Mouse (Mus musculus) midbrain, embryonic 13.5 days (tissue): ENCODE measurements at regions not wholly inside any gene's neighbourhood (a gene's known extent, or its start where the extent isn't known, plus 50 kb on each side); places are given as distances from the start of the nearest gene placed in this dataset.

ENCODE experiments used
- ATAC-seq: fragments of 200-750 bp; cut with Nextera tagmentation; 2 replicates; pipeline ENCODE4 v1.8.0; 2017; ENCODE audit warnings: mild to moderate bottlenecking, moderate TSS enrichment, moderate library complexity
- H3K27ac ChIP-seq: fragments of 300-500 bp; sonication (generic); 2 replicates; pipeline ENCODE4 v1.5.1; 2015; ENCODE audit warnings: inconsistent platforms, mild to moderate bottlenecking, moderate library complexity
- H3K27me3 ChIP-seq: fragments of 300-500 bp; sonication (generic); 2 replicates; pipeline ENCODE4 v1.6.1; 2015; ENCODE audit warnings: mild to moderate bottlenecking, inconsistent platforms
- H3K36me3 ChIP-seq: fragments of 300-500 bp; sonication (generic); 2 replicates; pipeline ENCODE4 v1.6.1; 2015; ENCODE audit warnings: mild to moderate bottlenecking, inconsistent platforms
- H3K4me1 ChIP-seq: fragments of 300-500 bp; sonication (generic); replicated peaks from 2 replicates; pipeline ENCODE4 v1.6.1; 2015; ENCODE audit warnings: inconsistent platforms
- H3K4me2 ChIP-seq: fragments of 300-500 bp; sonication (generic); replicated peaks from 2 replicates; pipeline ENCODE4 v1.6.1; 2015; ENCODE audit warnings: moderate library complexity, mild to moderate bottlenecking, inconsistent platforms
- H3K4me3 ChIP-seq: fragments of 300-500 bp; sonication (generic); replicated peaks from 2 replicates; pipeline ENCODE4 v1.5.1; 2015; ENCODE audit warnings: mild to moderate bottlenecking, inconsistent platforms
- H3K9ac ChIP-seq: fragments of 300-500 bp; sonication (generic); replicated peaks from 2 replicates; pipeline ENCODE4 v1.6.1; 2015; ENCODE audit warnings: mild to moderate bottlenecking, inconsistent platforms
- H3K9me3 ChIP-seq: fragments of 300-500 bp; sonication (generic); 2 replicates; pipeline ENCODE4 v1.6.1; 2016; ENCODE audit warnings: mild to moderate bottlenecking, inconsistent platforms
- WGBS: fragments of 180-500 bp; shearing (Covaris S2); methylation state at CpG from one replicate; pipeline ENCODE4 v1.1.7; 2015; 5-methylcytosine and 5-hydroxymethylcytosine counted together

DNA sequence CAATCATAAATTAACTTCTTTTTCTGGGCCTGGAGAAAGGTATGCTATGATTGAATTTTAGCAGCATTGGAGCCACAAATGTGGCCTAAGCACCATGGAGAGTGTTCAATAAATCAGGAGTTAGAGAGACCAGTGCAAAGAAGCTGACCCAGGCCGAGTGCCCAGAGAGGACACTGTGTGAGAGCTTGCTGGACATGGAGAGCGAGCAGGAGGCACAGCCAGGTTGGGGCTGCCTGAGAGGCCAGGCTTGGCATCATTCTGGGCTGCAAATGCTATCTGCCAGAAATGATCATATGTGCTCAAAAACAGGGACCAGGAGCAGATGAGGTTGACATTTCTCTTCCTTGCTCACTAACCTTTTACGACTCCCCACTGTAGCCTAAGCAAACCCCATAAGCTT, 224.5 kb upstream of the 4931429L15Rik start:
- Histone ChIP-seq H3K4me2 (no peak overlapping the region), H3K27me3 (0 out of 2 replicates have a peak, but pooled peaks cover 5% of the 10 kb centered on the region), H3K27ac (no peak overlapping the region), H3K4me3 (no peak overlapping the region), H3K36me3 (no peaks in the 10 kb centered on the region), H3K4me1 (no peaks in the 10 kb centered on the region), H3K9ac (no peak overlapping the region), H3K9me3 (no peaks in the 10 kb centered on the region)
- WGBS, result 93% methylated on average over 3 of the region's 3 CpGs
- ATAC-seq, result no peak

DNA sequence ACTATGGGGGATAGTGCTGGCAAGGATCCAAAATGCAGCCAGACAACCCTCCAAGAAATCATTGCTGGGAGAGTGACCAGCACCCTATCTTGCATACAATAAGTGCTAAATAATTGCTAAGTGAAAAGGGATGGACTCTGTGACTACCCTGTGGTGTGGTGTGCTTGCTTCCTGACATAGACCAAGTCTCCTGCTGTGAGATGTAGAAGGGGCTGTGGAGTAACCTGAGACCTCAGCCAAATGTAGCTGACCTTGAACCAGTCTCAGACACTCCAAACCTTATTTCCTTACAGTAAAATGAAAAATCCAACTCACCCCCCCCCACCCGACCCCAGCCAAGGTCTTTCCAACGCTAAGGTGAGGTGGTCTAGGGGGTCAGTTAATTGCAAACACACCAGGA, 221.2 kb upstream of the 4931429L15Rik start:
- Histone ChIP-seq H3K27me3 (0 out of 2 replicates have a peak, but pooled peaks cover 2% of the 10 kb centered on the region), H3K4me1 (0 out of 2 replicates have a peak, but pooled peaks cover 3% of the 10 kb centered on the region), H3K4me3 (no peak overlapping the region), H3K27ac (no peak overlapping the region), H3K9me3 (no peaks in the 10 kb centered on the region), H3K36me3 (no peaks in the 10 kb centered on the region), H3K4me2 (no peak overlapping the region), H3K9ac (no peak overlapping the region)
- no peak for ATAC-seq
- WGBS, result 68% methylated on average over 2 of the region's 2 CpGs

DNA sequence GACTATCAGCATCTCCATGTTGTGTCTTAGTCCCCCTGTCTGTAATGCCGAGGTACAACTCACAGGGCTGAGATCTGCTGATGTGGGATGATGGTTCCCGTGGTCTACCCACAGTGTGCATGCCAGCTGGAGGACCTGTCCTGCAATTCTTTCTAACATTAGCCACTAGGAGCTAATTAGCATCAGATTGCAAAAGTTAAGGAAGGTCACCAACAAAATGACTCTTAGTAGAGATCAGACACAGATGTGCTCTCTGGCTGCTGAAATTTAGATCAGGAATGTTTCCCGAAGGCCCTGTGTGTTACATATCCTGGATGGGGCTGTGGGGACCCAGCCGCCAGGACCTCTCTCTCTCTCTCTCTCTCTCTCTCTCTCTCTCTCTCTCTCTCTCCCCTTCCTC, 218.8 kb upstream of the 4931429L15Rik start:
- no peak for ATAC-seq
- Histone ChIP-seq H3K9ac (no peak overlapping the region), H3K4me2 (no peak overlapping the region), H3K27ac (no peak overlapping the region), H3K4me3 (no peak overlapping the region), H3K27me3 (no peaks in the 10 kb centered on the region), H3K4me1 (0 out of 2 replicates have a peak, but pooled peaks cover 3% of the 10 kb centered on the region), H3K36me3 (no peaks in the 10 kb centered on the region), H3K9me3 (no peaks in the 10 kb centered on the region; the same call in 1 of the 2 replicates)
- 78% methylated on average over 4 of the region's 4 CpGs for WGBS

- Histone ChIP-seq H3K4me2 (no peak overlapping the region), H3K27me3 (no peaks in the 10 kb centered on the region), H3K4me1 (peaks cover 1% of the 10 kb centered on the region; the same call in 1 of the 2 replicates), H3K36me3 (no peaks in the 10 kb centered on the region), H3K4me3 (no peak overlapping the region), H3K9ac (no peak overlapping the region), H3K27ac (no peak overlapping the region), H3K9me3 (no peaks in the 10 kb centered on the region; the same call in 1 of the 2 replicates)
- WGBS, result 78% methylated on average over 20 of the region's 20 CpGs
- no peak for ATAC-seq
Observed at GRCm38 (mm10) chr9:46516401-46517130, 196.8 kb upstream of the 4931429L15Rik start.

DNA sequence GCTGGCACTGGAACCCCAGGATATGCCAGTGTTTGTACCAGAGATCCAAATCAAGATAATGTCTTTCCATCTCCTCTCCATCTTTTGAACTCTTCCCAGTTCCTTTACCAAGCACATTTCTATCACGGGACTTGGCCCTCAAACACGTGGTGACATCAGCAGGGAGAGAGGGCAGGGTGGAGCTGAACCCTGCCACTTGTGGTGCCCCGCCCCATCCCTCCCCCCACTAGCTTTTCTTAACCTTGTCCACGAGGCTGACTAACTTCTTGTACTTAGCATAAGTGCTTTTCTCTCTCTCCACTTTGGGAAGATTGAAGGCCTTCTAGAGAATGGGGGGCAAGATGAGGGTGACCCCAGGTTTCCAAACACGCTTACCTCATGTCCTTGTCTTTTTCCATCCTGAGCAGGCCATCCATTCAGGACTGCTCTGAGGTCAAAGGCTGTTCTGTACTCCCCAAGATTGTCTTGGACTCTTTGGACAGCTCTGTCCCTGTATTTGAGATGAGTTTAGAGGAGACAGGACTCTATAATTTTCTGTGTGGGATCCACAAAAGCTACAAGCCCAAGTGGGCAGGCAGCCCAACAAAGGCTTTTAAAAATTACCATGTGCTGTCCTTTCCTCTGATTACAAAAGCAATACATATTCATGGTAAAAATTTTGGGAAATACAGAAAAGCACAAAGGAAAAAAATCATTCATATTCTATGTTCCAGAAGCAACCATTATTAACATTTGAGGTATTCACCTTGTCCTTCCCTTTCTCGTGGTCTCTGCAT, 192.7 kb upstream of the 4931429L15Rik start:
- Histone ChIP-seq H3K27me3 (no peaks in the 10 kb centered on the region), H3K4me1 (peaks cover 25% of the 10 kb centered on the region), H3K9ac (no peak overlapping the region), H3K9me3 (no peaks in the 10 kb centered on the region), H3K27ac (no peak overlapping the region), H3K36me3 (no peaks in the 10 kb centered on the region), H3K4me3 (no peak overlapping the region), H3K4me2 (no peak overlapping the region)
- ATAC-seq, result no peak
- 77% methylated on average over 6 of the region's 6 CpGs for WGBS

DNA sequence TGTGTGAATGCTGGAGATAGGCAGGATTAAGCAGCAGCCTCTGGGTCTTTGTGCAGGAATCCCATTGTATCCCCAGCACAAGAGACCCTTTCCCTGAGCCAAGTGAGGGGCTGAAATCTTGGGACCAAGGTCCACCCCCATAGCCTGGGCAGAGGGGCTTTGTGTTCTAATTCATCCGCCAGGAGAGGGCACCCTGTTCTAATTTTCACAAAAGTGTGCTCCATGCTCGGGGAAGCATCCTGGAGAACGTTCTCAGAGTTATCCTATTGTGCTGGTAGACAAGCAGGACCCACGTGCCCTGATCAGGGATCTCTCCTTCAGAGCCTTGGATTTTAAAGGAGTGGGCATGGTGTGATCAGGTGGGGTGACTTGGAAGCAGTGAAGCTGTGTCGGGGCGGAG, 191.5 kb upstream of the 4931429L15Rik start:
- Histone ChIP-seq H3K9ac (no peak overlapping the region), H3K27ac (no peak overlapping the region), H3K4me2 (no peak overlapping the region), H3K9me3 (no peaks in the 10 kb centered on the region), H3K4me3 (no peak overlapping the region), H3K4me1 (peaks cover 25% of the 10 kb centered on the region), H3K27me3 (no peaks in the 10 kb centered on the region), H3K36me3 (no peaks in the 10 kb centered on the region)
- peak; percentile 62; the same call in 1 of the 2 replicates for ATAC-seq
- 37% methylated on average over 6 of the region's 6 CpGs for WGBS

DNA sequence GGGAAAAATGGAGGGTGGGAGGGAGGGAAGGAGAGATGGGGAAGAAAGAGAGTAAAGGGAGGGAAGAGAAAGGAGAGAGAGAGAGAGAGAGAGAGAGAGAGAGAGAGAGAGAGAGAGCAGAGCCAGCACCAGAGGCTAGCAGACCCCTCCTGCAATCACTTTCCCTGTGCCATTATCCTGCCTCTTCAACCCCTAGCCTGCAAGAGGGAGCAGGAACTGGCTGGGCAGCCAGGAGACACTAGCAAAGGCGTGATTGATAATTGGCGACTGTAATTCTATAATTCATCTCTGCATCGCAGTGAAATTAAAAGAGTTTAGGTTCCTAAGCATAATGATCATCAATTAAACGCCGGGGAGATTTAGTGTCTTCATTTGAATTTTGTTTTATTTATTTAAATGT, 190.1 kb upstream of the 4931429L15Rik start:
- 74% methylated on average over 5 of the region's 5 CpGs for WGBS

DNA sequence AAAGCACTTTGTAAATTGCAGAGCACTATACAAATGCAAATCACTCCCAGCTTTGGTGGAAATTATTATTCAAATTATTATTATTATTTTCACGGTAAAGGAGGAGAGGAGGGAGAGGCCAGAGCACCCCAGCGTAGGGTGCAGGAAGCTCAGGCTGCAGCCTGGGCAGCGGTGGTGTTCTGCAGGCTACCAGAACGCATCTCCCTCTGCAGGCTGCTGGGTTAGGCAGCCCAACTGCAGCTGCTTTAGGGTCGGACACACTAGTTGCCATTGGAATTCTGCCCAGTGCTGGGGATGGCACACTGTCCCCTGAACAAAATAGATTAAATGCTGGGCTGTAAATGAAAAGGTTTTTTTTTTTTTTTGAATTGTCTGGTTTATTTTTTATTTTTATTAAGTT, 189.7 kb upstream of the 4931429L15Rik start:
- H3K4me1 ChIP-seq, result peaks cover 30% of the 10 kb centered on the region
- ATAC-seq, result peak; percentile 81
- H3K4me3 ChIP-seq, result no peak overlapping the region
- H3K4me2 ChIP-seq, result no peak overlapping the region
- peak overlapping the region; percentile 53; the same call in 1 of the 2 replicates for H3K27ac ChIP-seq
- H3K9me3 ChIP-seq, result no peaks in the 10 kb centered on the region
- no peaks in the 10 kb centered on the region for H3K27me3 ChIP-seq
- H3K36me3 ChIP-seq, result no peaks in the 10 kb centered on the region
- 3% methylated on average over 5 of the region's 5 CpGs for WGBS
- H3K9ac ChIP-seq, result no peak overlapping the region

More for the DNA sequence above, 190.1 kb upstream of the 4931429L15Rik start:
- H3K4me1 ChIP-seq, result peaks cover 26% of the 10 kb centered on the region
- H3K9ac ChIP-seq, result no peak overlapping the region
- ATAC-seq, result no peak
- H3K27ac ChIP-seq, result peak overlapping the region; percentile 63; the same call in 1 of the 2 replicates
- H3K36me3 ChIP-seq, result no peaks in the 10 kb centered on the region
- H3K27me3 ChIP-seq, result no peaks in the 10 kb centered on the region
- no peak overlapping the region for H3K4me3 ChIP-seq
- no peak overlapping the region for H3K4me2 ChIP-seq
- no peaks in the 10 kb centered on the region for H3K9me3 ChIP-seq

DNA sequence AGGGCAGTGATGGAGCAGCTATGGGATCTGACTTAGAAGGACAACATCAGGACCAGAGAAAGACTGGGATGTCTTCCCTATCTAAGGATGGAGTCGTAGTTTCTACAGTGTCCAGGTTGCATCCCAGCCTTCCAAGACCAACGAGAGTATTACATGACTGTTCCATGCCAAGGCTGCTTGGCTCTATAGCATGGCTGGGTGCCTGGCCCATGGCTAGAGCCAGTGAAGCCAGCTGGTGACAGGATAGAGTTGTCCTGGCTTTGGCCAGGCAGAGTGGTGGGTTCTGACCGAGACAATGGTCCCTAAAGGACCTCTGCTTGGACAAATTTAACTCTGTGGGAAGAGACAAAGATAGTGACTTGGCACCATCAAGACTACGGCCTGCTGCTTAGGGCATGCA, 187.2 kb upstream of the 4931429L15Rik start:
- ATAC-seq, result no peak
- H3K4me1 ChIP-seq, result peaks cover 47% of the 10 kb centered on the region
- H3K4me2 ChIP-seq, result no peak overlapping the region
- H3K9ac ChIP-seq, result no peak overlapping the region
- no peaks in the 10 kb centered on the region for H3K9me3 ChIP-seq
- no peak overlapping the region for H3K4me3 ChIP-seq
- H3K36me3 ChIP-seq, result no peaks in the 10 kb centered on the region
- no peaks in the 10 kb centered on the region for H3K27me3 ChIP-seq
- H3K27ac ChIP-seq, result no peak overlapping the region
- WGBS, result 91% methylated on average over 4 of the region's 4 CpGs

- H3K4me1 ChIP-seq, result peaks cover 32% of the 10 kb centered on the region
- no peaks in the 10 kb centered on the region for H3K36me3 ChIP-seq
- no peak overlapping the region for H3K4me3 ChIP-seq
- H3K9ac ChIP-seq, result no peak overlapping the region
- ATAC-seq, result no peak
- WGBS, result 39% methylated on average over 12 of the region's 12 CpGs
- peak overlapping the region; percentile 56; the same call in 1 of the 2 replicates for H3K27ac ChIP-seq
- H3K9me3 ChIP-seq, result no peaks in the 10 kb centered on the region
- 0 out of 2 replicates have a peak, but pooled peaks cover 3% of the 10 kb centered on the region for H3K27me3 ChIP-seq
- H3K4me2 ChIP-seq, result no peak overlapping the region
Observed at GRCm38 (mm10) chr9:46504536-46504935, 184.8 kb upstream of the 4931429L15Rik start.

DNA sequence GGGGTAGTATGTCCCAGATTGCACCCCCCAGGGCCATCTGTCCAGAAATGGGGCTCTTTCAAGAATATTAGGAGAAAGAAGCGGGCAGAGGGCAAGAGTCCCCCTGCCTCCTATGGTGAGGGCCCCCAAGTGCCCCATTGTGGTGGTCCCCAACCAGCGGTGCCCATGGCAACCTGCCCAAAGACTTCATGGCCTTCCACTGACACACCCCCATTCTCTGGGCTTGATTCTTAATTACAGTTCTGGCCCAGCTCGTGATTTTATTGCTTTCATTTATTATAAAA, 184.3 kb upstream of the 4931429L15Rik start:
- 40% methylated on average over 3 of the region's 3 CpGs for WGBS
- Histone ChIP-seq H3K9ac (no peak overlapping the region), H3K4me1 (peaks cover 32% of the 10 kb centered on the region), H3K27ac (peak overlapping the region; percentile 56; the same call in 1 of the 2 replicates), H3K4me2 (no peak overlapping the region), H3K9me3 (no peaks in the 10 kb centered on the region), H3K4me3 (no peak overlapping the region), H3K36me3 (no peaks in the 10 kb centered on the region), H3K27me3 (0 out of 2 replicates have a peak, but pooled peaks cover 3% of the 10 kb centered on the region)
- ATAC-seq, result 0 out of 2 replicates have a peak, but pooled peaks have one; percentile 47
